Mouse (Mus musculus) liver, embryonic 15.5 days (tissue): ENCODE data around the gene Gm19402. TPM values are rescaled to one million over a fixed set of nuclear protein-coding genes. Genes with fewer than 3 reads are reported as not detected.
A peak's percentile ranks its signal among the peaks of the same experiment; 100 is the strongest.

Source experiments
- ATAC-seq: fragments of 200-750 bp; cut with Nextera tagmentation; 2 replicates; pipeline ENCODE4 v1.8.0; 2017; ENCODE audit warnings: moderate number of reproducible peaks, mild to moderate bottlenecking, moderate library complexity; ENCODE audit not compliant: insufficient read depth
- H3K27ac ChIP-seq: fragments of 300-500 bp; sonication (generic); replicated peaks from 2 replicates; pipeline ENCODE4 v1.5.1; 2015; ENCODE audit warnings: mild to moderate bottlenecking, inconsistent platforms
- H3K27me3 ChIP-seq: fragments of 300-500 bp; sonication (generic); 2 replicates; pipeline ENCODE4 v1.6.1; 2015; ENCODE audit warnings: mild to moderate bottlenecking, inconsistent platforms
- H3K36me3 ChIP-seq: fragments of 300-500 bp; sonication (generic); replicated peaks from 2 replicates; pipeline ENCODE4 v1.6.1; 2015; ENCODE audit warnings: moderate library complexity, mild to moderate bottlenecking, inconsistent platforms
- H3K4me1 ChIP-seq: fragments of 300-500 bp; sonication (generic); replicated peaks from 2 replicates; pipeline ENCODE4 v1.6.1; 2015; ENCODE audit warnings: inconsistent platforms
- H3K4me2 ChIP-seq: fragments of 300-500 bp; sonication (generic); 2 replicates; pipeline ENCODE4 v1.6.1; 2015; ENCODE audit warnings: moderate library complexity, mild to moderate bottlenecking, inconsistent platforms
- H3K4me3 ChIP-seq: fragments of 300-500 bp; sonication (generic); replicated peaks from 2 replicates; pipeline ENCODE4 v1.5.1; 2015; ENCODE audit warnings: mild to moderate bottlenecking, inconsistent platforms
- H3K9ac ChIP-seq: fragments of 300-500 bp; sonication (generic); 2 replicates; pipeline ENCODE4 v1.6.1; 2015; ENCODE audit warnings: moderate library complexity, mild to moderate bottlenecking, inconsistent platforms
- H3K9me3 ChIP-seq: fragments of 300-500 bp; sonication (generic); replicated peaks from 2 replicates; pipeline ENCODE4 v1.6.1; 2016; ENCODE audit warnings: inconsistent platforms
- WGBS: fragments of 180-500 bp; shearing (Covaris S2); methylation state at CpG from one replicate; pipeline ENCODE4 v1.1.7; 2015; ENCODE audit warnings: mixed read lengths; ENCODE audit not compliant: insufficient replicate concordance; 5-methylcytosine and 5-hydroxymethylcytosine counted together
- microRNA counts: library from miRNA; unstranded; fragments of <30 nt; microRNA quantifications from one replicate; lab custom pipeline; 2016
- microRNA-seq: library from miRNA; unstranded; fragments of <30 nt; microRNA quantifications from one replicate; pipeline ENCODE4, GENCODE M21; 2016
- polyA plus RNA-seq: library from polyadenylated mRNA; unstranded; fragments of >200 nt; fragmentation: Nextera tagmentation; extraction: Ambion mirVana; gene quantifications from 2 replicates; pipeline ENCODE4 v1.2.1, GENCODE M21; 2015

Gm19402 gene
- polyA plus RNA-seq, 1 experiment from 2014 or later, result not detected

DNA sequence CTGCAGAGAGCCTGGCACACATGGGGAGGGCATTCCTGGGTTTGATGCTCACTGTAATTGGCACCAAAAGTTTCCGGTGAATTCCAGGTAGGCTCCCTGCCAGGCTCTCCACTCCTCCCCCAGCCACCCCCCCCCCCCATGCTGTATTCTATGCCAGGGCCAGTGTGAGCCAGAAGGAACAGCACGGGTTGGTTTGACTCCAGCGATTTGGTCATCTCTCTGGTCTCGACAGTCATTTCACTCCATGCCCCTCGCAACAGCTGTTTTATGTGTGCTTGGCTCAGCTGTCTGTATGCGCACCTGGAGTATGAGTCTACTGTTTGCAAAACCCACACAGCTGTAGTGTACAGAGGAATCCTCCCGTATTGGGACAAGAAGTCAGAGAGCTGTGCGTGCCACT, 24.2 kb downstream of the Gm19402 start:
- no peak overlapping the region for H3K4me3 ChIP-seq
- H3K36me3 ChIP-seq, result no peaks in the 10 kb centered on the region
- peaks cover 23% of the 10 kb centered on the region for H3K27me3 ChIP-seq
- no peak overlapping the region for H3K9ac ChIP-seq
- no peak overlapping the region for H3K27ac ChIP-seq
- H3K4me2 ChIP-seq, result no peak overlapping the region
- no peak for ATAC-seq
- no peaks in the 10 kb centered on the region for H3K9me3 ChIP-seq
- 72% methylated on average over 8 of the region's 8 CpGs for WGBS
- H3K4me1 ChIP-seq, result peaks cover 9% of the 10 kb centered on the region

DNA sequence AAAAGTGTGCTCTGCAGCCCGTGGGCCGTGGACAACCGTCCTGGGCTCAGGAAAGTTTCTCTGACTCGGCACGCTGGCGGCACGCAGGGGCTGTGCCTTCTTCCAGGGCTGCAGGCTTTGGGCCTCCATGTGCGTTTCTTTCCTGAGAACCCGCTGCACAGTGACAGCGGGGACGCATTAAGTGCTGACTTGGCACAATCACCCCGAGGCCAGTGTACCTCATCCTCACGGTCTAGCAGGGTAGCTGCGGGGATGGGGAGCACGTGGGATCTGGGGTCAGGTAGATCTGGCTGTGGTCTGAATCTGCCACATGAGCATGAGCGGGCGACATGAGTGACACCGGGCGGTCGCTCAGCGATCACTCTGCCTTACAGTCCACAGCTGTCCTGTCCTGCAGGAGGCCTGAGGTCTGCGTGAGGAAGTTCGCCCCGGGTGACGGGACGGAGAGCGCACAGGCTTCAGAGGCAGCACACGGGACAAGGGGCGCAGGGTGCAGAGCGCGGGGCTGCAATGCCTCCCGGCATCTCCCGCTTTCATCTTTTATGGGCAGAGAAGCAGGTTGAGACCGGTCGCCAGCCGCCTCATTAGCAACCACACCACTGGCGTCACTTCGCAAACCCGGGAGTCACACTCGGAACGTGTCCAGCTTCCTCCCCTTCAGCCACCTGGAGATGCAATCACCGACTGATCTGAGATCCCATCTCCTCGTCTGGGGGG, 26.4 kb downstream of the Gm19402 start:
- Histone ChIP-seq H3K4me3 (no peak overlapping the region), H3K9me3 (no peaks in the 10 kb centered on the region), H3K4me1 (no peaks in the 10 kb centered on the region), H3K36me3 (no peaks in the 10 kb centered on the region), H3K27ac (no peak overlapping the region), H3K9ac (no peak overlapping the region), H3K4me2 (no peak overlapping the region), H3K27me3 (peaks cover 23% of the 10 kb centered on the region)
- 41% methylated on average over 43 of the region's 43 CpGs for WGBS
- ATAC-seq, result no peak

- no peak overlapping the region for H3K4me3 ChIP-seq
- H3K4me2 ChIP-seq, result no peak overlapping the region
- no peaks in the 10 kb centered on the region for H3K36me3 ChIP-seq
- WGBS, result 51% methylated on average over 15 of the region's 15 CpGs
- no peak overlapping the region for H3K27ac ChIP-seq
- H3K9ac ChIP-seq, result no peak overlapping the region
- H3K9me3 ChIP-seq, result no peaks in the 10 kb centered on the region
- ATAC-seq, result no peak
- peaks cover 4% of the 10 kb centered on the region; the same call in 1 of the 2 replicates for H3K27me3 ChIP-seq
- H3K4me1 ChIP-seq, result 0 out of 2 replicates have a peak, but pooled peaks cover 3% of the 10 kb centered on the region
Observed at GRCm38 (mm10) chr10:77658286-77658994, 32.1 kb downstream of the Gm19402 start.

GRCm38 (mm10) chr10:77652046-77652445, 38.5 kb downstream of the Gm19402 start:
- no peak for ATAC-seq
- 83% methylated on average over 9 of the region's 9 CpGs for WGBS
- H3K4me3 ChIP-seq, result no peak overlapping the region
- no peak overlapping the region for H3K27ac ChIP-seq
- no peak overlapping the region for H3K9ac ChIP-seq
- H3K27me3 ChIP-seq, result no peaks in the 10 kb centered on the region
- H3K4me2 ChIP-seq, result no peak overlapping the region
- H3K9me3 ChIP-seq, result no peaks in the 10 kb centered on the region
- no peaks in the 10 kb centered on the region for H3K36me3 ChIP-seq
- H3K4me1 ChIP-seq, result no peaks in the 10 kb centered on the region

GRCm38 (mm10) chr10:77647901-77648300, 42.7 kb downstream of the Gm19402 start:
- H3K9me3 ChIP-seq, result no peaks in the 10 kb centered on the region
- peaks cover 36% of the 10 kb centered on the region for H3K36me3 ChIP-seq
- 67% methylated on average over 8 of the region's 8 CpGs for WGBS
- H3K4me1 ChIP-seq, result no peaks in the 10 kb centered on the region
- no peak overlapping the region for H3K4me3 ChIP-seq
- no peak for ATAC-seq
- no peak overlapping the region for H3K9ac ChIP-seq
- no peak overlapping the region for H3K4me2 ChIP-seq
- no peak overlapping the region for H3K27ac ChIP-seq
- H3K27me3 ChIP-seq, result no peaks in the 10 kb centered on the region

DNA sequence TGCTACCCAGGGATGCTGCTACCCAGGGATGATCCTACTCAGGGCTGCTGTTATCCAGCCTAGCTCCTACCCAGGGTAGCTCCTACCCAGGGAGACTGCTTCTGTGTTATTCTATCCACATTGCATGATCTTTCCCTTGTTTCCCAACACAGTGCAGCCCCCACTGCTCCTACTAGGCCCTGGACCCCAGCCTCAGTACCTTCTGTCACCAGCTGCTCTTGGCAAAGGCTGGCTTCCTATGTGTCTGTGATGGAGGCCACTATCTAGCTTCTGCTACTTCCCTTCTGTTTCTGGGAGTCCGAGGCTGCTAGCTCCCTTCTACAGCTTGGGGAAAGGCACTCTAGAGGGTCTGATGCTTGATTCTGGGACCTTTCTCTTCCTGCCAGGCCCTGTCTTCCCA, 43.1 kb downstream of the Gm19402 start:
- ATAC-seq, result no peak
- Histone ChIP-seq H3K4me2 (no peak overlapping the region), H3K27ac (no peak overlapping the region), H3K9me3 (no peaks in the 10 kb centered on the region), H3K27me3 (no peaks in the 10 kb centered on the region), H3K9ac (no peak overlapping the region), H3K36me3 (peaks cover 40% of the 10 kb centered on the region), H3K4me1 (no peaks in the 10 kb centered on the region), H3K4me3 (no peak overlapping the region)
- WGBS, result 33% methylated on average over 1 of the region's 1 CpGs

DNA sequence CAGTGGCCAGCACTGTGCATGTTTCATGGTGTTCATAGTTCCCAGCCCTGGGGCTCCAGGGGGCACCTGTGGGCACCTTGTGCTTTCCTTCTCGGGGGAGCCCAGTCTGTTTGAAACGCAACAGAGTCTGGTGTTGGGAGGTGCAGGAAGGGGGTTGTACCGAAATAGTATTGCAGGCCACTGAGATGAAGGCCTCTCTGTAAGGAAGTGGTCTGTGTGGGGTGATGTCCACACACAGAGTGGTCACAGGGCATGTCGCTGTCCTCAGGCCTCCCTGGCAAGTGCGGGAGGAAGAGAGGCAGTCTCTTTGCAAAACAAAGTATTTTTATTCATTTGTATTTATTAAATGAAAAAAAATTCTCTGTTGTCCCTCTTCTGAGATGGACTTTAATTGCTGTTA, 45.0 kb downstream of the Gm19402 start:
- Histone ChIP-seq H3K9ac (no peak overlapping the region), H3K27me3 (no peaks in the 10 kb centered on the region), H3K27ac (no peak overlapping the region), H3K4me1 (no peaks in the 10 kb centered on the region), H3K36me3 (peaks cover 58% of the 10 kb centered on the region), H3K4me2 (no peak overlapping the region), H3K4me3 (no peak overlapping the region), H3K9me3 (no peaks in the 10 kb centered on the region)
- WGBS, result 80% methylated on average over 5 of the region's 5 CpGs
- ATAC-seq, result no peak

DNA sequence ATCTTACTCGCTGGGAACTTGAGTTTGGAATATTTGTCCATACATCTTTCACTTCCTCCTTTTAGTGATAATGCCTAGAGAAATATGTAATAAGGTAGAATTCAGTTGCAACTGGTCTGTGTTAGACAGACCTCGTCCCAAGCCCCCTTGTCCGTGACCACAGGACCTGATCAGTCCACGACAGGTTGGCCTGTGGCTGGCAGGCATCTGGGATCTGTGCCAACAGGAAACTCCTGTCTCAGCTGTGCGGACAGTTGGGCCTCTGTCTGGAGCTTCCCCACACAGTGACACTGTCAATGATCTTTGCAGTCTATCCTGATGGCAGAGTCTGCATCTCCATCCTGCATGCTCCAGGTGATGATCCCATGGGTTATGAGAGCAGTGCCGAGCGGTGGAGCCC, 47.4 kb downstream of the Gm19402 start:
- no peaks in the 10 kb centered on the region for H3K4me1 ChIP-seq
- WGBS, result 58% methylated on average over 7 of the region's 7 CpGs
- no peak for ATAC-seq
- H3K27me3 ChIP-seq, result no peaks in the 10 kb centered on the region
- no peak overlapping the region for H3K4me3 ChIP-seq
- H3K9ac ChIP-seq, result no peak overlapping the region
- H3K4me2 ChIP-seq, result no peak overlapping the region
- H3K9me3 ChIP-seq, result no peaks in the 10 kb centered on the region
- H3K27ac ChIP-seq, result no peak overlapping the region
- peaks cover 77% of the 10 kb centered on the region for H3K36me3 ChIP-seq

MicroRNAs encoded within 50 kb of the gene (microRNA counts, 519-probe panel; counts per million panel counts)
- microRNA mmu-miR-1930 (lab: Ali Mortazavi, UCI), result not detected

Small RNA genes lying within 50 kb of the gene (microRNA-seq; reads per million reads assigned to microRNA genes)
- 12.9 reads per million, percentile 30 among the genes with 10 or more reads in this experiment for gene Mir1930

Other genes with a start within 250 kb of the Gm19402 start
- gene Fam207a, start 175.0 kb downstream of the Gm19402 start, polyA plus RNA-seq, result 14.9 and 16.0 TPM in 2 replicates
- 17.1 and 18.5 TPM in 2 replicates for gene Itgb2, start 160.5 kb downstream of the Gm19402 start, polyA plus RNA-seq
- 79.6 and 89.2 TPM in 2 replicates for gene Pttg1ip, start 109.0 kb downstream of the Gm19402 start, polyA plus RNA-seq
- 91.2 and 93.4 TPM in 2 replicates for gene Sumo3, start 84.7 kb downstream of the Gm19402 start, polyA plus RNA-seq
- gene Gm49325, start 84.6 kb downstream of the Gm19402 start, polyA plus RNA-seq, result 0.82 TPM in 1 of 2 replicates, not detected in the other
- gene Ube2g2, start 68.5 kb downstream of the Gm19402 start, polyA plus RNA-seq, result 47.0 and 58.0 TPM in 2 replicates
- gene Tspear, start 4.2 kb downstream of the Gm19402 start, polyA plus RNA-seq, result 0.06 TPM in 1 of 2 replicates, not detected in the other
- not detected in 2 replicates for gene Gm9508, start 6.5 kb upstream of the Gm19402 start, polyA plus RNA-seq
- not detected in 2 replicates for gene Gm10272, start 15.9 kb upstream of the Gm19402 start, polyA plus RNA-seq
- not detected in 2 replicates for gene Gm10024, start 20.7 kb upstream of the Gm19402 start, polyA plus RNA-seq
- not detected in 2 replicates for gene Gm10142, start 25.1 kb upstream of the Gm19402 start, polyA plus RNA-seq
- not detected in 2 replicates for gene Krtap12-1, start 29.8 kb upstream of the Gm19402 start, polyA plus RNA-seq
- gene Gm10100, start 35.7 kb upstream of the Gm19402 start, polyA plus RNA-seq, result not detected in 2 replicates
- gene Gm18596, start 51.9 kb upstream of the Gm19402 start, polyA plus RNA-seq, result not detected in 2 replicates
- not detected in 2 replicates for gene Gm9736, start 60.6 kb upstream of the Gm19402 start, polyA plus RNA-seq
- gene Gm3233, start 68.9 kb upstream of the Gm19402 start, polyA plus RNA-seq, result not detected in 2 replicates
- not detected in 2 replicates for gene Gm3238, start 80.6 kb upstream of the Gm19402 start, polyA plus RNA-seq
- not detected in 2 replicates for gene Gm7138, start 86.2 kb upstream of the Gm19402 start, polyA plus RNA-seq
- gene Gm3250, start 91.8 kb upstream of the Gm19402 start, polyA plus RNA-seq, result not detected in 2 replicates
- gene Gm7137, start 97.4 kb upstream of the Gm19402 start, polyA plus RNA-seq, result not detected in 2 replicates
- not detected in 2 replicates for gene Gm9639, start 104.3 kb upstream of the Gm19402 start, polyA plus RNA-seq
- gene Gm19668, start 108.4 kb upstream of the Gm19402 start, polyA plus RNA-seq, result not detected in 2 replicates
- not detected in 2 replicates for gene Gm9507, start 121.1 kb upstream of the Gm19402 start, polyA plus RNA-seq
- gene Gm2696, start 123.9 kb upstream of the Gm19402 start, polyA plus RNA-seq, result not detected in 2 replicates
- gene Krtap10-4, start 136.3 kb upstream of the Gm19402 start, polyA plus RNA-seq, result not detected in 2 replicates
- not detected in 2 replicates for gene Krtap10-10, start 145.2 kb upstream of the Gm19402 start, polyA plus RNA-seq
- gene Gm36176, start 156.0 kb upstream of the Gm19402 start, polyA plus RNA-seq, result not detected in 2 replicates
- not detected in 2 replicates for gene Gm10318, start 162.1 kb upstream of the Gm19402 start, polyA plus RNA-seq
- not detected in 2 replicates for gene Gm3285, start 171.2 kb upstream of the Gm19402 start, polyA plus RNA-seq
- gene Lrrc3, start 211.8 kb upstream of the Gm19402 start, polyA plus RNA-seq, result 13.7 and 16.3 TPM in 2 replicates